Mouse (Mus musculus): ENCODE measurements around the gene Aarsd1. TPM values are rescaled to one million over a fixed set of nuclear protein-coding genes. Genes with fewer than 3 reads are reported as not detected.
A peak's percentile ranks its signal among the peaks of the same experiment; 100 is the strongest.
"Not testable (repeated sequence)": the region's sequence is repeated elsewhere in the genome, so short reads cannot be mapped to it uniquely, and the experiment has no call there.

The Aarsd1 gene
- polyA plus RNA-seq (2015; fragmentation: Nextera tagmentation; extraction: Ambion mirVana) = 90.1 and 99.5 TPM in 2 replicates

DNA sequence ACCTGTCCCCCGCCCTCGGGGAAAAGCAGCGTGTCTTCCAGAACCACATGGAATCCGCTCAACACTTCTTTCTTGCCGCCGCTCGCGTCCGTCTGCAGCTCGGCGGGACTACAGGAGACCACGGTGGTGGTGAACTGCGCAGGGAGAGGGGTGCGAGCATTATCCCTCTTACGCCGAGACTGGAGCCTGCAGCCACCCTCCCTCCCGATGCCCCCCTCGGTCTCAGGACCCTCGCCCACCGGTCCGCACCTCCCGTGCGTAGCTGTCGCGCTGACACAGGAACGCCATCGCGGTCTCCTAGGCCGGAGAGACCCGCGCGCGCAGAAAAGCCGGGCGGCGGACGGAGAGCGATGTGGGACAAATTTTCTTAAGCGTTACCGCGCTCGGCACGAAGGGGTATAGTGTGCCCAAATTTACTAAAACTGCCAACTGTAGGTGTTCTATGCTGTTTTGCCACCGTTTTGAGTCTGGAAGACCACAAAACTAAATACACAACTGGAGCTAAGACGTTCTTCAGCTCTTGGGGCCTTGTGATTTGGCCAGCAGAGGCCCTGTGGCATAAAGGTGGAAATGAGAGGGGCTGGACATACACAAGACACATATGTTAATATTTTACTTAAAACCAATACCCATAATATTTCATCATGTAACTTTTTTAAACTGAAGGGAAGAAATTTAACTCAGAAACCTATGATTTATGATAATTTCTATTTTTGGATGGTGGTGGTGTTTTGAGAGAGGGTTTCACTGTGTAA is at the start of gene Aarsd1:
Gene Aarsd1 (minus strand): TSS at position 515 of the 755 bp plus-strand sequence.
- Histone ChIP-seq H3K36me3 (ENCODE audit: control insufficient read depth, insufficient read depth) (0 out of 2 replicates have a peak, but pooled peaks cover 2% of the 10 kb centered on the region), H3K27ac (ENCODE audit: low read length) (peak within 1 kb of the TSS; percentile 80), H3K4me3 (replicated peaks; ENCODE audit: low read length) (peak within 1 kb of the TSS; percentile 67), H3K9ac (replicated peaks; ENCODE audit: low read depth, low read length) (peak within 1 kb of the TSS; percentile 91), H3K27me3 (replicated peaks; ENCODE audit: control insufficient read depth, insufficient read depth, low read length) (no peaks in the 10 kb centered on the region), H3K4me2 (ENCODE audit: low read length) (peak within 1 kb of the TSS; percentile 74), H3K4me1 (replicated peaks; ENCODE audit: control insufficient read depth, insufficient read depth, low read length) (peaks cover 7% of the 10 kb centered on the region), H3K9me3 (ENCODE audit: control insufficient read depth, low read length) (no peaks in the 10 kb centered on the region)
- WGBS = under 1% methylated on average over 45 of the region's 45 CpGs
- peak; percentile 93 for ATAC-seq

DNA sequence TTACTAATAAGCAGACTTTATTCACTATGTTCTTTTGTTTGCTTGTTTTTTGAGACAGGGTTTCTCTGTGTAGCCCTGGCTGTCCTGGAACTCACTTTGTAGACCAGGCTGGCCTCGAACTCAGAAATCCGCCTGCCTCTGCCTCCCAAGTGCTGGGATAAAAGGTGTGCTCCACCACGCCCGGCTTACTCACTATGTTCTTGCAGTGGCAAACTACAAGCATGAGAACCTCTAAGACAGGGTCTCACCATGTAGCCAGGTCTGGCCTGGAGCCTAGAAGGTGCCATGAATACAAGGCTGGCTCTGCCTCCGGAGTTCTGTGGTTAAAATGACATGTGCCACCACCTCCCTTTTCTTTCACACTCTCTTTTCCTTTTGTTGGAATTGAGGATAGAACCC is 49.1 kb upstream of the Aarsd1 start:
- peaks cover 52% of the 10 kb centered on the region for H3K4me1 ChIP-seq (replicated peaks; ENCODE audit: control insufficient read depth, insufficient read depth, low read length)
- not testable (repeated sequence) for H3K36me3 ChIP-seq (ENCODE audit: control insufficient read depth, insufficient read depth); H3K9me3 ChIP-seq (ENCODE audit: control insufficient read depth, low read length); H3K27ac ChIP-seq (ENCODE audit: low read length); H3K27me3 ChIP-seq (replicated peaks; ENCODE audit: control insufficient read depth, insufficient read depth, low read length); ATAC-seq; H3K9ac ChIP-seq (replicated peaks; ENCODE audit: low read depth, low read length)
- peak overlapping the region; percentile 94 for H3K4me3 ChIP-seq (replicated peaks; ENCODE audit: low read length)
- WGBS = 59% methylated on average over 5 of the region's 5 CpGs
- peak overlapping the region; percentile 67 for H3K4me2 ChIP-seq (ENCODE audit: low read length)

DNA sequence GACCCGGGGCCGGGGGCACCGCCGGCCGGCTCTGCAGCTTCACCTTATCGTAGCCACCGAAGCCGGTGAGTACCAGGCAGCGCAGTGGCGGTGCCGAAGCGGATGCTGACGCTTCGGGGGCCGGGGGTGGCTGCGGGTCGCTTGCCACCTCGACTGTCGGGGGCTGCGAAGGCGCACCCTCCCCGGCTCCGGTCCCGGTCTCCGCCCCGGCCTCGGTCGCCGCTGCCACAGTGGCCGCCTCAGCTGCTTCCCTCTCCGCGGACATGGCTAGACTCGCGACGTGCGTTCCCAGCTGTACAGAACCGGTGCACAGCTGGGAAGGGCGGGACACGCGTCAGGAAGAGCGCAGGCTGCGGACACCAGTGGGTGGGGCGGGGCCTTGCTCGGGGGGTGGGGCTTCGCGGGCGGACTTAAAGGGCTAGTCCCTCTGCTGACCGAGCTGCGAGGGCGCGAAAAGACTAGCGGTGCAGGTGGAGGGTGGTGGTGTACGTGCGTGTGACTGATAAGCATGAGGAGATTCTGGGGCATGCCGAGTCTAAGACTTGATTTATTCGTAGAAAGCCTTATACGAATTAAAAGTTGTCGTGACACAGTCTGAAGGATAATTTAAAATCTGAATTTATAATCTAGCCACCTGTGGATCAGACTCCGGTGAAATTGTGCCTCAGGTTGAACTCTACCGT is 48.6 kb upstream of the Aarsd1 start, which contains the start of gene Vat1:
Gene Vat1 (minus strand): TSS at position 362 of the 683 bp plus-strand sequence.
- Histone ChIP-seq H3K36me3 (ENCODE audit: control insufficient read depth, insufficient read depth) (peaks cover 7% of the 10 kb centered on the region; the same call in 1 of the 2 replicates), H3K27ac (ENCODE audit: low read length) (peak within 1 kb of the TSS; percentile 89), H3K9me3 (ENCODE audit: control insufficient read depth, low read length) (no peaks in the 10 kb centered on the region), H3K9ac (replicated peaks; ENCODE audit: low read depth, low read length) (peak within 1 kb of the TSS; percentile 95), H3K4me2 (ENCODE audit: low read length) (peak within 1 kb of the TSS; percentile 89), H3K4me3 (replicated peaks; ENCODE audit: low read length) (peak within 1 kb of the TSS; percentile 94), H3K4me1 (replicated peaks; ENCODE audit: control insufficient read depth, insufficient read depth, low read length) (peaks cover 52% of the 10 kb centered on the region), H3K27me3 (replicated peaks; ENCODE audit: control insufficient read depth, insufficient read depth, low read length) (no peaks in the 10 kb centered on the region)
- 1% methylated on average over 60 of the region's 60 CpGs for WGBS
- ATAC-seq = peak; percentile 61

DNA sequence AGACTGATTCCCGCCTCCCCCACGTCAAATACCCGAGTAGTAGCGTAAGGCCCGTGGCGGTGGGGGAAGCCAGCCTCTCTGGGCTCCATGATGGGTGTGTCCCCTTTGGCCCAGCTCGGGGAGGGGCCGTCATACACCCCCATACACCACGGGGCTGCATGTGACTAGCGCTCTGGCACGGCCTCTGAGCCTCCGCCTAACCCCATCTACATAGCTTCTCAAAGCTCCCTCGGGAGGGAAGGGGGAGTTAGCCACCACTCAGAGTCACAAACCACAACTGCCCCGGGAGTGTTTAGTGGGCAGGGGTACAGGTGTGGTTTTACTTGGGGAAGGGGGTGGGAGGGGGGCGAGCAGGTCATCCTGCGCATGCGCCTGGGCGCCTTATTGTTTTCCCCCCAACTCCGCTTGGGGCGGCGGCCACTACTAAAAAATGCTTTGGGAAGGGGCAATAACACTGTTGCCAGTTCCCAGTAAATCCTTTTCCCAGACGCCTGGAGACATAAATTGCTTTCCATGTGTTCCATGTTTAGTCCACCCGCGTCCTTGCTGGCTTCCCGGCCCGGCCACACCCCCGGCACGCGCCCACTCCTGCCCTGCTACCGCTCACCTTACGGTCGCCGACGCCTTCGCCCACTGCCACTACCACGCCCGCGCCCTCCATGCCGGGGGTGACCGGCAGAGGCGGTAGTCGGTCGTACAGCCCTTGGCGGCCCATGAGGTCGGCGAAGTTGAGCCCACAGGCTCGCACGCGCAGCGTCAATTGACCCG is 47.9 kb upstream of the Aarsd1 start:
- peak overlapping the region; percentile 94 for H3K4me3 ChIP-seq (replicated peaks; ENCODE audit: low read length)
- peak overlapping the region; percentile 95 for H3K9ac ChIP-seq (replicated peaks; ENCODE audit: low read depth, low read length)
- peak overlapping the region; percentile 89 for H3K27ac ChIP-seq (ENCODE audit: low read length)
- WGBS = under 1% methylated on average over 50 of the region's 51 CpGs
- peak; percentile 49 for ATAC-seq
- no peaks in the 10 kb centered on the region for H3K9me3 ChIP-seq (ENCODE audit: control insufficient read depth, low read length)
- H3K4me1 ChIP-seq (replicated peaks; ENCODE audit: control insufficient read depth, insufficient read depth, low read length) = peaks cover 52% of the 10 kb centered on the region
- peaks cover 10% of the 10 kb centered on the region for H3K36me3 ChIP-seq (ENCODE audit: control insufficient read depth, insufficient read depth)
- peak overlapping the region; percentile 67 for H3K4me2 ChIP-seq (ENCODE audit: low read length)
- H3K27me3 ChIP-seq (replicated peaks; ENCODE audit: control insufficient read depth, insufficient read depth, low read length) = no peaks in the 10 kb centered on the region

DNA sequence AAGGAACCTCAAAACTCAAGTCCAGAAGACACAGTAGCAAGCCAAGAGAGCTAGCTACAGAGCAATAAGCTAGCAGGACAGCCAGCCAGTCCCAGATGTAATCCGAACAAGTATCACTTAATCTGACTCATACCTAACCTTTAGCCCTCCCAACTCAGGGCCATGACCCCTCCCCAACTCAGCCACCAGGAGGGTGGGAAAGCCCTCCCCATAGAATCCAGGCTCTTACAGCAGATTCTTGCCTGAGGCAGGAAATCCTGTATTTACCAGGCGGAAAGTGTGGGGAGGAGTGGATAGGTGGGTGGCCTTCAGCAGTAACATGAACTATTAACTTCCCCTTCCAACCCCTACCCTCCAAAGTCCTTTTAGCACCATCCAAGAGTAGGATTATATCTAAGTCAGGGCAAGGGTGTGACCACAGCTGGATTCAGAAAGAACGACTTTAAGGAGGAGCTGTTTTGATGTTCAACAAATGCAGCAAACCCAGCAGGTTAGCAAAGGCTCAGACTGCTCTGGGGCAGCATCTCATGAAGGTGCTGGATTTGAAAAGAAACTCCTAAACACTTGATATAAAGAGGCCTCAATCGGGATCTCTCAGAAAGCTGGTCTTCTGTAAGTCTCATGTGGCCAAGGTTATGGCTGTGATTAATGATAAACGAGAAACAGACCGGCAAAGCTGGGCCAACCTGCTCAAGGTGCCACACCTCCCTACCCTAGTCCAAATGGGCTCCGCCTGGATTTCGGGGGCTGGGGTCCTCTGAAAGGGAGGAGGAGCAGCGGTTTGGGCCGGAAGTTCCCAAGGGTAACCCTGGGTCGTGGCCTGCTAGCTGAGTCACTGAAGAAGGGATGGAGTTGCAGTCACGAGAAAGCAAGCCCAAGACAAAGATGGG is 47.0 kb upstream of the Aarsd1 start, which contains the start of gene Rnd2:
Gene Rnd2 (plus strand): TSS at position 789 of the 890 bp plus-strand sequence.
- peaks cover 52% of the 10 kb centered on the region for H3K4me1 ChIP-seq (replicated peaks; ENCODE audit: control insufficient read depth, insufficient read depth, low read length)

DNA sequence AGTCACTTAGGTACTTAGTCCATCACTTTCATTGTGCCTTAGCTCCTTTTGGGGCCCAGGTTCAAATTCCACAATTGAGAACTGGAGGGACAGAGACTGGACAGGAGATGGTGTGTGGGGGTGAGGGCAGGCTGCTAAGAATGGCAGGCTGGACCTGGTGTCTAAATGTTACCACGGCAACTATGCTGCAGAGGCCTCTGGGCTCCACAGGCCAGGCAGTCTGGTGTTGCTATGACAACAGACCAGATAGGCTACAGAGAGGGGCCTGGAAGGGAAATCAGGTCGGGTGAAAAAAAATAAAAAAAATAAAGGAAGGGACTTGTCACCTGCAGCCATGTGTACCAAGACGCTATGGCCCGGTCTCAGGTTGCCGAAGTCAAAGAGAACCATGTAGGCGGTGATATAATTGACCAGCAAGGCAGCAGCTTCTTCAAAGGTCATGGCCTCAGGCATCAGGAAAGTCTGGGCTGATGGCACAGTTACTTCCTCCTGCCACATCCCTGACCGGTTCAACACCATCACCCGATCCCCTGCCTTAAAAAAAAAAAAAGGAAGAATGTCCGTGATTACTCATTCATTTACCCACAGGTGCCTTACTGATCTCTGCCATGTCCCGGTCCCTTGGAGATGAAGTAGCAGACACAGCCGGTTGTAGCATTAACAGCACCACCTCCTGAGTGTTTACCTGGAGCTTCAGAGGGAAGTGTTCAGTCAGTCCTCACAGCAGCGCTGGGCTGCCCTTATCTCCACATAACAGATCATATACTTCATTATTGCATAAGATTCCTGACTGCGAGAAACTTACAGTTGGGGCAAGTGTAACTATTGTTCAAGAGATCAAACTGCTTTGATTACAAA is 45.4 kb upstream of the Aarsd1 start:
- no peak overlapping the region for H3K4me3 ChIP-seq (replicated peaks; ENCODE audit: low read length)
- H3K9ac ChIP-seq (replicated peaks; ENCODE audit: low read depth, low read length) = no peak overlapping the region
- WGBS = 44% methylated on average over 13 of the region's 13 CpGs
- no peak for ATAC-seq
- H3K36me3 ChIP-seq (ENCODE audit: control insufficient read depth, insufficient read depth) = peaks cover 23% of the 10 kb centered on the region
- H3K4me1 ChIP-seq (replicated peaks; ENCODE audit: control insufficient read depth, insufficient read depth, low read length) = peaks cover 46% of the 10 kb centered on the region
- no peaks in the 10 kb centered on the region for H3K27me3 ChIP-seq (replicated peaks; ENCODE audit: control insufficient read depth, insufficient read depth, low read length)
- no peaks in the 10 kb centered on the region for H3K9me3 ChIP-seq (ENCODE audit: control insufficient read depth, low read length)
- no peak overlapping the region for H3K27ac ChIP-seq (ENCODE audit: low read length)
- peak overlapping the region; percentile 67 for H3K4me2 ChIP-seq (ENCODE audit: low read length)

More for the DNA sequence above, 47.0 kb upstream of the Aarsd1 start, which contains the start of gene Rnd2:
- no peaks in the 10 kb centered on the region for H3K27me3 ChIP-seq (replicated peaks; ENCODE audit: control insufficient read depth, insufficient read depth, low read length)
- peak within 1 kb of the TSS; percentile 67 for H3K4me2 ChIP-seq (ENCODE audit: low read length)
- ATAC-seq = no peak
- peaks cover 19% of the 10 kb centered on the region for H3K36me3 ChIP-seq (ENCODE audit: control insufficient read depth, insufficient read depth)
- peak within 1 kb of the TSS; percentile 94 for H3K4me3 ChIP-seq (replicated peaks; ENCODE audit: low read length)
- WGBS = 22% methylated on average over 12 of the region's 12 CpGs
- H3K9ac ChIP-seq (replicated peaks; ENCODE audit: low read depth, low read length) = peak within 1 kb of the TSS; percentile 95
- no peaks in the 10 kb centered on the region for H3K9me3 ChIP-seq (ENCODE audit: control insufficient read depth, low read length)
- peak within 1 kb of the TSS; percentile 89 for H3K27ac ChIP-seq (ENCODE audit: low read length)

DNA sequence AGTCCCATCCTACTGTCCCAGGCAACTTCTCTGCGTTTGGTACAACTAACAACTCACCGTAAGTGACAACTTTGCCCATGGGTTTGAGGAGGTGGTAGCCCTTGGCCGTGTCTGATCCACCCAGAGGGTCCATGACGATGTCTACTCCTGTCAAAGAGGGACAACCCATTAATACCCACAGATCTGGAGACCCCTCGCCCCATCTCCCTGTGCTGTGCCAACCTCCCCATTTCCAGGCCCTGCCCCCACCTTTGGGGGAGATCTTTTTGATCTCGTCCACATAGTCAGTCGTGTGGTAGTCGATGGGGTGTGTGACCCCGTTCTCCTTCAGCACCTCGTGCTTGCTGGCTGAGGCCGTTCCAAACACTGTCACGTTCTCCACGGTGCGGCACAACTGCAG is 44.7 kb upstream of the Aarsd1 start:
- H3K9ac ChIP-seq (replicated peaks; ENCODE audit: low read depth, low read length) = no peak overlapping the region
- 74% methylated on average over 14 of the region's 14 CpGs for WGBS
- H3K4me1 ChIP-seq (replicated peaks; ENCODE audit: control insufficient read depth, insufficient read depth, low read length) = peaks cover 40% of the 10 kb centered on the region
- no peaks in the 10 kb centered on the region for H3K9me3 ChIP-seq (ENCODE audit: control insufficient read depth, low read length)
- H3K4me3 ChIP-seq (replicated peaks; ENCODE audit: low read length) = no peak overlapping the region
- no peak for ATAC-seq
- H3K4me2 ChIP-seq (ENCODE audit: low read length) = no peak overlapping the region
- peaks cover 23% of the 10 kb centered on the region for H3K36me3 ChIP-seq (ENCODE audit: control insufficient read depth, insufficient read depth)
- no peak overlapping the region for H3K27ac ChIP-seq (ENCODE audit: low read length)
- no peaks in the 10 kb centered on the region for H3K27me3 ChIP-seq (replicated peaks; ENCODE audit: control insufficient read depth, insufficient read depth, low read length)

DNA sequence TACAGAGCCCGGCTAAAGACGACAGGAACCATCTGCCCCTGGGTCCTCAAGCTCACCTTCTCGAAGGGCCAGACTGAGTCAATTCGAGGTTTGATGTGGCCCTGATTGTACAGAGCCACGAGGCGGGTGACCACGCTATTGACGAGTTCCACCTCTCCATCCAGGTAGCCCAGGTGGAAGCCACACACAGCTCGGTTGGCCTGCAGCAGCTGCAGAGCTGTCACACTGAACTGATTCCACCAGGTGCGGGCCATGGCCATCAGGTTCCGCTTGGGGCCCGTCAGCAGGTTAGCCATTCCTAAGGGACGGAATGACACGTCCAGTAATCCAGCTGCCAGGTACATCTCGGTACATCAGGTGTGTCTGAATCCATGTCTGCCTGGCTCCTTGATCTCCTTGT is 42.9 kb upstream of the Aarsd1 start:
- no peak overlapping the region for H3K27ac ChIP-seq (ENCODE audit: low read length)
- ATAC-seq = no peak
- H3K4me1 ChIP-seq (replicated peaks; ENCODE audit: control insufficient read depth, insufficient read depth, low read length) = peaks cover 29% of the 10 kb centered on the region
- H3K4me2 ChIP-seq (ENCODE audit: low read length) = no peak overlapping the region
- no peaks in the 10 kb centered on the region for H3K27me3 ChIP-seq (replicated peaks; ENCODE audit: control insufficient read depth, insufficient read depth, low read length)
- H3K9ac ChIP-seq (replicated peaks; ENCODE audit: low read depth, low read length) = no peak overlapping the region
- no peak overlapping the region for H3K4me3 ChIP-seq (replicated peaks; ENCODE audit: low read length)
- H3K36me3 ChIP-seq (ENCODE audit: control insufficient read depth, insufficient read depth) = peaks cover 23% of the 10 kb centered on the region
- H3K9me3 ChIP-seq (ENCODE audit: control insufficient read depth, low read length) = no peaks in the 10 kb centered on the region
- 90% methylated on average over 15 of the region's 15 CpGs for WGBS
